Mouse (Mus musculus) ES-Bruce4 (cell line): ENCODE data around the gene Plin1. TPM values are rescaled to one million over a fixed set of nuclear protein-coding genes. Genes with fewer than 3 reads are reported as not detected.

Source experiments
- H3K27ac ChIP-seq: 2 replicates; pipeline ENCODE4 v1.5.1; 2012; ENCODE audit warnings: low read length, inconsistent platforms; ENCODE audit not compliant: insufficient read depth
- H3K27me3 ChIP-seq: 2 replicates; pipeline ENCODE4 v1.6.1; 2012; ENCODE audit warnings: mild to moderate bottlenecking, low read length, inconsistent platforms; ENCODE audit not compliant: control insufficient read depth, poor library complexity, insufficient read depth, severe bottlenecking
- H3K36me3 ChIP-seq: 2 replicates; pipeline ENCODE4 v1.6.1; 2012; ENCODE audit warnings: inconsistent platforms, mild to moderate bottlenecking, low read length, moderate library complexity; ENCODE audit not compliant: control insufficient read depth, poor library complexity, insufficient read depth, severe bottlenecking
- H3K4me1 ChIP-seq: one replicate; pipeline ENCODE4 v1.8.1; 2011; ENCODE audit warnings: low read length; ENCODE audit not compliant: control insufficient read depth, insufficient read depth
- H3K4me3 ChIP-seq: 2 replicates; pipeline ENCODE4 v1.5.1; 2011; ENCODE audit warnings: low read depth, mild to moderate bottlenecking, low read length
- H3K9ac ChIP-seq: 2 replicates; pipeline ENCODE4 v1.6.1; 2012; ENCODE audit warnings: low read depth, mild to moderate bottlenecking, inconsistent platforms; ENCODE audit not compliant: poor library complexity, severe bottlenecking
- H3K9me3 ChIP-seq: replicated peaks from 2 replicates; pipeline ENCODE4 v1.6.1; 2012; ENCODE audit warnings: mild to moderate bottlenecking, low read length, inconsistent platforms; ENCODE audit not compliant: control insufficient read depth, poor library complexity, insufficient read depth, severe bottlenecking
- CTCF ChIP-seq: IDR thresholded peaks from one replicate; pipeline ENCODE4 v1.8.1; 2011; ENCODE audit warnings: low read depth, low read length
- EP300 ChIP-seq: IDR thresholded peaks from 2 replicates; pipeline ENCODE4 v1.6.1; 2011; ENCODE audit warnings: low read depth, low read length; ENCODE audit not compliant: insufficient read depth
- POLR2A ChIP-seq: IDR thresholded peaks from one replicate; pipeline ENCODE4 v1.8.1; 2011; ENCODE audit warnings: low read length; ENCODE audit not compliant: insufficient read depth
- polyA plus RNA-seq: library from polyadenylated mRNA; stranded (reverse); fragments of >200 nt; gene quantifications from 2 replicates; pipeline ENCODE4 v1.2.4, GENCODE M21; 2011; ENCODE audit warnings: low read depth; ENCODE audit not compliant: missing spikeins, insufficient read depth, insufficient read length

Plin1 gene
- polyA plus RNA-seq, 1 experiment, result 0.28 TPM

GRCm38 (mm10) chr7:79769664-79770063 is 37.0 kb upstream of the Plin1 start:
- H3K4me1 ChIP-seq, result no peaks in the 10 kb centered on the region
- no peak overlapping the region for H3K4me3 ChIP-seq
- H3K27me3 ChIP-seq, result no peaks in the 10 kb centered on the region
- no peak overlapping the region for H3K27ac ChIP-seq
- no peaks in the 10 kb centered on the region for H3K9me3 ChIP-seq
- H3K36me3 ChIP-seq, result no peaks in the 10 kb centered on the region
- no peak for TF ChIP-seq EP300
- TF ChIP-seq POLR2A, result no peak
- no peak overlapping the region for H3K9ac ChIP-seq

GRCm38 (mm10) chr7:79765991-79766390 is 33.3 kb upstream of the Plin1 start:
- Histone ChIP-seq H3K27me3 (no peaks in the 10 kb centered on the region), H3K27ac (no peak overlapping the region), H3K36me3 (no peaks in the 10 kb centered on the region), H3K4me1 (no peaks in the 10 kb centered on the region), H3K4me3 (no peak overlapping the region), H3K9me3 (no peaks in the 10 kb centered on the region), H3K9ac (no peak overlapping the region)
- TF ChIP-seq CTCF (no peak), EP300 (no peak), POLR2A (no peak)

GRCm38 (mm10) chr7:79762106-79762505 is 29.4 kb upstream of the Plin1 start:
- Histone ChIP-seq H3K36me3 (no peaks in the 10 kb centered on the region), H3K4me1 (no peaks in the 10 kb centered on the region), H3K27ac (no peak overlapping the region), H3K9me3 (no peaks in the 10 kb centered on the region), H3K9ac (no peak overlapping the region), H3K4me3 (no peak overlapping the region), H3K27me3 (no peaks in the 10 kb centered on the region)
- no peak for TF ChIP-seq CTCF

GRCm38 (mm10) chr7:79761124-79761876 is 28.6 kb upstream of the Plin1 start:
- TF ChIP-seq EP300, result no peak
- Histone ChIP-seq H3K27ac (no peak overlapping the region), H3K27me3 (no peaks in the 10 kb centered on the region), H3K4me1 (no peaks in the 10 kb centered on the region), H3K36me3 (no peaks in the 10 kb centered on the region), H3K4me3 (no peak overlapping the region), H3K9me3 (no peaks in the 10 kb centered on the region), H3K9ac (no peak overlapping the region)

- no peak for TF ChIP-seq POLR2A
- no peaks in the 10 kb centered on the region for H3K36me3 ChIP-seq
- H3K9me3 ChIP-seq, result no peaks in the 10 kb centered on the region
- no peaks in the 10 kb centered on the region for H3K27me3 ChIP-seq
- H3K27ac ChIP-seq, result no peak overlapping the region
- no peaks in the 10 kb centered on the region for H3K4me1 ChIP-seq
- H3K9ac ChIP-seq, result no peak overlapping the region
- no peak overlapping the region for H3K4me3 ChIP-seq
Observed at GRCm38 (mm10) chr7:79759766-79760165, 27.1 kb upstream of the Plin1 start.

GRCm38 (mm10) chr7:79758176-79758575 is 25.5 kb upstream of the Plin1 start:
- no peak for TF ChIP-seq POLR2A
- Histone ChIP-seq H3K9me3 (no peaks in the 10 kb centered on the region), H3K9ac (no peak overlapping the region), H3K27ac (no peak overlapping the region), H3K4me3 (no peak overlapping the region), H3K4me1 (no peaks in the 10 kb centered on the region), H3K27me3 (no peaks in the 10 kb centered on the region), H3K36me3 (no peaks in the 10 kb centered on the region)
